Mouse (Mus musculus) frontal cortex, postnatal 36 days (tissue): ENCODE data around the gene Mcl1.
"Not testable (repeated sequence)": the region's sequence is repeated elsewhere in the genome, so short reads cannot be mapped to it uniquely, and the experiment has no call there.

ENCODE experiments used
- DNase-seq, 2 experiments: peaks; one replicate each; pipeline ENCODE4 v3.0.0; 2022; ENCODE audit warnings: low spot score in 2 of 2

Mcl1 gene

DNA sequence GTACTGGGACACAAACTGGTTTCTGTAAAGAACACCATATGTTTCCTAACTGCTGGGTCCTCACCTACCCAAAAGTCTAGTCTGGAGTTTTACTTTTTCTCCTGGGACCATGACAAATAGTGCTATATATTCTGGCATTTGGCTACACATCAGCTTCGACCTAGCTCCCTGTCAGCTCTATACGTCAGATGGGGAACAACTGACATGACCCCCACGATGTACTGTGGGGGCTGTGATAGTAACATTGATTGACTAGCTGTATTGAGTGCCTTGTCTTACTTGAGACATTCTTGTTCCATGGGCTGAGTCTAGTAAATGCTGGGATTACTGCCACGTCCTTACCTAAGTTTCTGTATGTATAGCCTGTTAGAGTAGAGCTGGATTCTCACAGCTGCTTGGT, 8.9 kb downstream of the Mcl1 start:
- DNase-seq: no peak

DNA sequence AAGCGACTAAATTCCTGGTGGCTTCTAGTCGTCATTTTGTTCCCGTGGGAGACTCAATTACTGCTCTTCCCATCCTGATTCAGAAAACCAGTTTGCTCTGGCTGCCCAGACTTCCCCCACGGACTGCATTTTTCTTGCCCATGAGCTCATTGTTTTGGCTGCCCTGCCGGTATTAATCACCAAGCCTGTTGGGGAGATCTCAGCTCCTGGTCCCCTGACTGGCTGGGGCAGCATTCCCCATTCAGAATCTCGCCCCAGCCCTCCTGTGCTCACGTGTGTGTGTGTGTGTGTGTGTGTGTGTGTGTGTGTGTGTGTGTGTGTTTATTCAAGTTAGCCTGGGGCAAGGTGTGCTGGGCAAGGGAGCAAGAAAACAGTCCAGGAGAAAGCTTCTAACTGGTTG, 9.4 kb downstream of the Mcl1 start:
- no peak for DNase-seq

DNA sequence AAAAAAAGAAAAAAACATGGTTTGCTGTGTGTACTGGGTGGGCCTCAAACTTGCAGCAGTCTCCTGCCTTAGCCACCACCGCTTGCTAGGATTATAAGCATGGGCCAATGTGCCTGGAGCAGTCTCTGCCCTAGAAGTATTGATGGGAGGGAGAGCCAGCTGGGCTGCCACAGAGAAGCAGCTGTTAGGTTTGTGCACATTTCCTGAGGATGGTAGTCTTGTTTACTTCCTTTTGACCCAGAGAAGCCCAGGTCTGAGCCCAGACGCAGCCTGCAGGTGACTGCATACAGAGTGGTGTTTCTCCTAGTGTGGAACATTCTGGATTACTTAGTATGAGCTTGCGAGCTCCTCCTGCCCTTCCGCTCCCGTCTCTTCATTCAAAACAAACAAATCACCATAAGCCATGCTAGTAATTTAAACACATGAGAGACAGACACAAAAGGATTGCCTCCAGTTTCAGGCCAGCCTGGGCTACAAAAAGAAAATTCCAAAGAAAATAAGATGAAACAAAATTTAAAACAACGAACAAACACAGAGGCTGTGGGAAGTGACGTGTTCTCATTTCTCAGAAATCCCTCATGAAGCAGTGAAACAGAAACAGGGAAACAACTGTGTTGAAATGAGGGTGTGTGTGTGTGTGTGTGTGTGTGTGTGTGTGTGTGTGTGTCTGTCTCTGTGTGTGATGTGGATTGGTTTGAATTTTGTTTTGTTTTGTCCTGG, 10.2 kb downstream of the Mcl1 start:
- no peak for DNase-seq

DNA sequence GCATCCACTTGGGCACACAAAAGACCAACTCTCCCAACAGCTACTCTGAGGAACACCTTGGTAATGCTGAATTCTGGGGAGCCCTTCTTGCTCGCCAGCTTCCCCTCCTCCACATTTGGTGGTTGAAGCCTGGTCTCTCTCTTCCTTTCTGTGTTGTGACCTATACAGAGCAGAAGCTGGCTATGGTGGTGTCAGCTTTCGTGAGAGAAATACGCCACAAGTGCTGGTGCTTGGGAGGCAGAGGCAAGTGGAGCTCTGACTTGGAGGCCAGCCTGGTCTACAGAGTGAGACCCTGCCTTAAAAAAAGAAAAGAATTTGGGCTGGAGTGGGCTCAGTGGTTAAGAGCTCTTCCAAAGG, 10.7 kb downstream of the Mcl1 start:
- DNase-seq: no peak

DNA sequence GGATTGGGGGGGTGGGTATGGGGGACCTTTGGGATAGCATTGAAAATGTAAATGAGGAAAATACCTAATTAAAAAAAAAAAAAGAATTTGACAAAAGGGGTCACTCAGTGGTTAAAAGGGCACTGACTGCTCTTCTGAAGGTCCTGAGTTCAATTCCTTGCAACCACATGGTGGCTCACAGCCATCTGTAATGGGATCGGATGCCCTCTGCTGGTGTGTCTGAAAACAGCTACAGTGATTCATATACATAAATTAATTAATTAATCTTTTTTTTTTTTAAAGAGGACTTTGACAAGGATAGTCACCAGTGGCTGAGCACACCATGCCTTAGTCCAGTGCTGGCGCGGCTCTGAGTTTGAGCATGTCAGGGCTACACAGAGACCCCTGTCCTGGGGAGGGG, 11.8 kb downstream of the Mcl1 start:
- DNase-seq: not testable (repeated sequence)

- DNase-seq: no peak
Measured at GRCm38 (mm10) chr3:95671201-95671600, 12.6 kb downstream of the Mcl1 start.

- no peak for DNase-seq
Measured at GRCm38 (mm10) chr3:95672461-95672860, 13.9 kb downstream of the Mcl1 start.

GRCm38 (mm10) chr3:95672861-95673706, 14.5 kb downstream of the Mcl1 start:
- DNase-seq: no peak

DNA sequence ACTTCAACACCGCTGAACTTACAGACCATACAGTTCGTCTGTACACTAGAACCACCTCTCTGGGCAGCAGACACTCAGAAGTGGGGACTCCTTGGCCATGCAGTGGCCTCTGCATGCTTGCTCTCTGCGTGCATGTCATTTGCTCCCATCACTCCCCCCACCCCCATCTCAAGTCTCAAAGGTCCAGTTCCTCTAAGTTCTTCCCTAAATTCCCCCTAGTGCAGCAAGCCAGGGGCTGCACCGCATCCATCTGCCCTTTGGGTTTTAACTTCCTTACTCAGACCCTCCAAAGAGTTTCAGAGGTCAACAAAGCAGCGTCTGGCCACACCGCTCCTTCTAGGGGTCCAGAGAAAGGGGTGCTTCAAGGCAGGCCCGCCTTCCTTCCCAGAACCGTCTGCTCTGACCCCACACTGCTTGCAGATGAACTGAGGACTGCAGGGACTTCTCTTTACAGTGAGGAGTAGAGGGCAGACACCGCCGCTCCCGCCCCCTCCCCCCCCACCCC, 15.2 kb downstream of the Mcl1 start:
- no peak for DNase-seq

- DNase-seq: no peak
Measured at GRCm38 (mm10) chr3:95674236-95674635, 15.6 kb downstream of the Mcl1 start.

DNA sequence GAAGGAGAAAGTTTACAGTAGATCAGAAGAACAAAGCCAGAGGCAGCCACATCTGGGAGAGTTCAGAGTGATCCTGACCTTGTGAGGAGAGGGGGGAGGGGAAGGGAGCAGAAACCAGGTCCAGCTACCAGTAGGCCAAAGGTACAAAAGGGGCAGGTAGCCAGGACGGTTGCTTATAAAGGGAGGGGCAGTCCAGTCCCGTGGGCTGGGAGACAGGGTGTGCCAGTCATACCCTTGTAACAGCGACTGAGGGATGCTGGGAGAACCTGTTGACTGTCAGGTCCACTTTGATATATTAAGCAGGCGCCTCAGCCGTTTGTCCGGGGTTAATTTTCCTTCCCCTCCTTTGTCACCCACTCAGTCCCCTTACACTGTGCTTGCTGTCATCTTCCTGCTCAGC, 16.2 kb downstream of the Mcl1 start:
- DNase-seq: no peak

- DNase-seq: peak in 1 of 2 experiments; percentile 67
Measured at GRCm38 (mm10) chr3:95675301-95676092, 16.9 kb downstream of the Mcl1 start.

GRCm38 (mm10) chr3:95676745-95677419, 18.3 kb downstream of the Mcl1 start:
- peak in 1 of 2 experiments; percentile 45 for DNase-seq

DNA sequence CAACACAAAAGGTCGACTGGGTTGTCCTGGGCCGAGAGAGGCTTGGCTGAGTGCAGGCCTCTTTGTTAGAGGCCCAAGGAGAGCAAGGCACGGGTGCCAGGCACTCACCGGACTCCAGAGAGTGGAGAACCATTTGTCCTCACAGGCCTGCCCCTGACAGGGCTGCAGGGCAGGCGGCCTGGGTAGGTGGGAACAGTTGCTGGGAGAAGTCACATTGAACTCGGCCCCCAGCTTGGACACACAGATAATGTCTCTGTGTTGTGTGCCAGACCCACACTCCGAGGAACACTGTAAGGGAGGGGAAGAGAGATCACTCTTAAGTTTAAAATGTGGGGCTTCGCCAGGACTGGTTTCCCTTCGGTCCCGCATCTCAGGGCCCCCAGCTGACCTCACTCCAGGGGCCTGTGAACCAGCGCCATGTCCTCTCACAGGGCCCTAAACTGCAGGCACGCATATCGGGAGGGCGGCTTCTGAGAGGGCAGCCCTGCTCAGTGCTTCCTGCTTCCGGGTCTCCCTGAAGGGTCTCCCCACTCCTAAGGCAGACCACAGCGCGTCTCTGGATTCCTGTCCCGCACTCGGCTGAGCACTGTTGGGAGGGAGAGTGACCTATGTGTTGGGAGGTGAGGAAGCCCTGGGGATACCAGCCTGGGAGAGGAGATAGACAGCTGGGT, 19.0 kb downstream of the Mcl1 start:
- DNase-seq: no peak

DNA sequence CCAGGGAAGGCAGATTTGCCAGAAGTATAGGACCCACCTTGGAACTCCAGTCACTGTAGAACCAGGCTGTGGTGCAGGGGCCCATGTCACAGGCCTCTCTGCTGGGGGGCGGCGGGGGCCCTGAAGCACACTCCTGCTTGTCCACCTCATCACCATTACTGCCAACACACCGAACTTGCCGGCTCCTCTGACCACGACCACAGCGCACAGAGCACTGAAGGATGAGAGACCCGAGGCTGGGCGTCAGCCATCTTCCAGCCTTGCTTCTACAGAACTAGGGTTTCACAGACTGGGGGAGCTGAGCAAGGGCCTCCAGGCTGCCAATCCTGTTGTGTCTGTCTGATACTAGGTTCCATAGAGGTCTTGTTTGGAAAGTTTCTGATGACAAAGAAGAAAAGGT, 21.0 kb downstream of the Mcl1 start:
- DNase-seq: no peak

DNA sequence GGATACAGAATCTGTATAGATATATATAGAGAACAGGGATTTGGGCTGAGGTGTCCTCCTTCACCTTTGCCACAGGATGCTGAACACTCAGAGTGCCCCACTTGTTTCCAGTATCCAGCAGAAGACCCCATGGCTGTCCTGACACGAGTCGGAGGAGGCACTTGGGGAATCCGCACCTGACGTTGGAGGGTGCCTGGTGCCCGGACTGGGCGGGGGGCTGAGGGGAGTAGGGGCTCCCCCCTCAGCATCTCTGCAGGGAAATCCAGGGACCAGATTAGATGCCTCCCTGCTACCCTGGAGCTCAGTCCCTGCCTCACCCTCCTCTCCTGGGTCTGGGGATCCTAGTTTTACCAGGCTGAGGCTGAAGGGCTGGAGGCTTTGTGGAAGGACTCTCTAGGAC, 22.1 kb downstream of the Mcl1 start:
- DNase-seq: no peak

- no peak for DNase-seq
Measured at GRCm38 (mm10) chr3:95681365-95681764, 22.8 kb downstream of the Mcl1 start.

DNA sequence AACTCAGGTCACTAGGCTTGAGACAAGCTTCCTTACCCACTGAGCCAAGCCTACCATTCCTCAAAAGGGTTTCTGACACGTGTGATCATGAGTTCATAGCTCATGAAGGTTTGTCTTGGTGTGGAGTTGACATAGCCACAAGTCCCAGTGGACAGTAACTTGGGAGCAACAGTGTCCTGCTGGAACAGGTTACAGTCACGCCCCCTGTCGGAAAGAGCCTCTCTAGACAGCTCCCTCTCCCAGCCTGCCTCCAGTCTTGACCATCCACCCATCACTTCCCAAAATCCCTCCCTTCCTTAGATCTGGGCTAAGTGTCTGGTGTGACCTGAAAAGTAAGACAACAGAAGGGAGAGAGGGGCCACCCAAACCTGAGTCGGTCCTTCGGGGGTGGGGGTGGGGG, 24.3 kb downstream of the Mcl1 start:
- no peak for DNase-seq

GRCm38 (mm10) chr3:95684846-95685245, 26.3 kb downstream of the Mcl1 start:
- no peak for DNase-seq

GRCm38 (mm10) chr3:95685301-95685700, 26.7 kb downstream of the Mcl1 start:
- no peak for DNase-seq

DNA sequence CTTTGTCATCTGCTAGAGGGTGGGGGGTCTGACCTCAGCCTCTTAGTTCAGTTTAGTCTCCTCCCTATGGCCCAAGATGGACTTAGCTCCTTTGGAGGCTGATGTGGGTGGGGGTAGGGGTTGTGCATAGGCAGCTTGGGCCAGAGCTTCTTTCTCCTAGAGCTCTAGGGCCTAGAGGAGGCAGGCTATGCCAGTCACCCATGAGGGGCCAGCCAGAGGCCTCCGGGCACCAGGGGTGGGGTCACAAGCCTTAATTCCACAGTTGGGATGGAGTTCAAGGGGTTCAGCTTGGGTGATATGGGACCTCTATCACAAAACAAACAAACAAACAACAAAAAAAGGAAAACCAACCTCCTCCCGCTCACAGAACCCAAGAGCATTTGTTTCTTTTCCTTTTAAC, 27.1 kb downstream of the Mcl1 start:
- no peak for DNase-seq
